Mouse (Mus musculus) thymus, adult 2 months (tissue): ENCODE measurements around the gene Glra1.

Source experiments
- CTCF ChIP-seq: fragments of 200-500 bp; IDR thresholded peaks from 2 replicates; pipeline ENCODE4 v1.5.1; 2012; ENCODE audit warnings: mild to moderate bottlenecking, control low read depth, low read length, moderate library complexity, borderline replicate concordance; ENCODE audit not compliant: control insufficient read depth, poor library complexity, insufficient read depth; ENCODE audit errors: extremely low read depth
- POLR2A ChIP-seq: fragments of 200-500 bp; IDR thresholded peaks from 2 replicates; pipeline ENCODE4 v1.6.1; 2012; ENCODE audit warnings: mild to moderate bottlenecking, low read length, control low read depth, moderate library complexity; ENCODE audit not compliant: control insufficient read depth, poor library complexity, insufficient read depth; ENCODE audit errors: extremely low read depth

- TF ChIP-seq CTCF (no peak), POLR2A (no peak)
These were observed 122.6 kb downstream of the Glra1 start for GRCm38 (mm10) chr11:55485443-55485842.
